Mouse (Mus musculus): ENCODE results near the gene Chgb. TPM values are rescaled to one million over a fixed set of nuclear protein-coding genes. Genes with fewer than 3 reads are reported as not detected.

Chgb gene
- 0.40 and 4.9 TPM in 2 replicates for polyA plus RNA-seq (2015; fragmentation: Nextera tagmentation; extraction: Ambion mirVana)

GRCm38 (mm10) chr2:132780978-132781377 lies at the start of gene Chgb:
Gene Chgb, plus strand, starts transcription at chr2:132781278.
- no peak for ATAC-seq (replicated peaks; ENCODE audit: insufficient number of reproducible peaks, insufficient read depth, low FRiP score, low read depth)
- no peak within 1 kb of the TSS for H3K9ac ChIP-seq
- H3K27ac ChIP-seq = no peak within 1 kb of the TSS
- H3K9me3 ChIP-seq (replicated peaks) = no peaks in the 10 kb centered on the region
- H3K36me3 ChIP-seq = no peaks in the 10 kb centered on the region
- peaks cover 16% of the 10 kb centered on the region for H3K27me3 ChIP-seq
- 15% methylated on average over 4 of the region's 4 CpGs for WGBS
- peak within 1 kb of the TSS; percentile 72 for H3K4me2 ChIP-seq
- peak within 1 kb of the TSS; percentile 39 for H3K4me3 ChIP-seq
- H3K4me1 ChIP-seq (replicated peaks) = peaks cover 5% of the 10 kb centered on the region

- WGBS = 82% methylated on average over 5 of the region's 5 CpGs
- Histone ChIP-seq H3K4me3 (no peak overlapping the region), H3K36me3 (no peaks in the 10 kb centered on the region), H3K4me2 (no peak overlapping the region), H3K9ac (no peak overlapping the region), H3K27me3 (no peaks in the 10 kb centered on the region), H3K9me3 (replicated peaks) (no peaks in the 10 kb centered on the region), H3K4me1 (replicated peaks) (no peaks in the 10 kb centered on the region), H3K27ac (no peak overlapping the region)
- ATAC-seq (replicated peaks; ENCODE audit: insufficient number of reproducible peaks, insufficient read depth, low FRiP score, low read depth) = no peak
Measured at GRCm38 (mm10) chr2:132732940-132733339, 48.1 kb upstream of the Chgb start.

GRCm38 (mm10) chr2:132733603-132734573 lies 47.2 kb upstream of the Chgb start:
- H3K27me3 ChIP-seq = no peaks in the 10 kb centered on the region
- ATAC-seq (replicated peaks; ENCODE audit: insufficient number of reproducible peaks, insufficient read depth, low FRiP score, low read depth) = no peak
- no peak overlapping the region for H3K4me3 ChIP-seq
- H3K4me2 ChIP-seq = no peak overlapping the region
- no peak overlapping the region for H3K9ac ChIP-seq
- H3K27ac ChIP-seq = no peak overlapping the region
- H3K9me3 ChIP-seq (replicated peaks) = no peaks in the 10 kb centered on the region
- H3K4me1 ChIP-seq (replicated peaks) = no peaks in the 10 kb centered on the region
- no peaks in the 10 kb centered on the region for H3K36me3 ChIP-seq
- 90% methylated on average over 10 of the region's 10 CpGs for WGBS

- Histone ChIP-seq H3K9ac (no peak overlapping the region), H3K9me3 (replicated peaks) (no peaks in the 10 kb centered on the region), H3K27me3 (no peaks in the 10 kb centered on the region), H3K4me1 (replicated peaks) (no peaks in the 10 kb centered on the region), H3K4me3 (no peak overlapping the region), H3K27ac (no peak overlapping the region), H3K4me2 (no peak overlapping the region), H3K36me3 (no peaks in the 10 kb centered on the region)
- ATAC-seq (replicated peaks; ENCODE audit: insufficient number of reproducible peaks, insufficient read depth, low FRiP score, low read depth) = no peak
- WGBS = 56% methylated on average over 2 of the region's 2 CpGs
Measured at GRCm38 (mm10) chr2:132738816-132739432, 42.2 kb upstream of the Chgb start.

GRCm38 (mm10) chr2:132741862-132742347 lies 39.2 kb upstream of the Chgb start:
- WGBS = 63% methylated on average over 8 of the region's 8 CpGs
- Histone ChIP-seq H3K4me1 (replicated peaks) (no peaks in the 10 kb centered on the region), H3K9me3 (replicated peaks) (no peaks in the 10 kb centered on the region), H3K27me3 (no peaks in the 10 kb centered on the region), H3K27ac (no peak overlapping the region), H3K4me3 (no peak overlapping the region), H3K36me3 (no peaks in the 10 kb centered on the region), H3K9ac (no peak overlapping the region), H3K4me2 (no peak overlapping the region)
- ATAC-seq (replicated peaks; ENCODE audit: insufficient number of reproducible peaks, insufficient read depth, low FRiP score, low read depth) = no peak

GRCm38 (mm10) chr2:132744866-132745265 lies 36.2 kb upstream of the Chgb start:
- H3K27me3 ChIP-seq = no peaks in the 10 kb centered on the region
- H3K36me3 ChIP-seq = no peaks in the 10 kb centered on the region
- no peaks in the 10 kb centered on the region for H3K9me3 ChIP-seq (replicated peaks)
- 90% methylated on average over 5 of the region's 5 CpGs for WGBS
- no peak overlapping the region for H3K4me3 ChIP-seq
- H3K4me2 ChIP-seq = no peak overlapping the region
- no peaks in the 10 kb centered on the region for H3K4me1 ChIP-seq (replicated peaks)
- ATAC-seq (replicated peaks; ENCODE audit: insufficient number of reproducible peaks, insufficient read depth, low FRiP score, low read depth) = no peak
- no peak overlapping the region for H3K27ac ChIP-seq
- no peak overlapping the region for H3K9ac ChIP-seq

- 81% methylated on average over 3 of the region's 3 CpGs for WGBS
- Histone ChIP-seq H3K9me3 (replicated peaks) (no peaks in the 10 kb centered on the region), H3K36me3 (0 out of 2 replicates have a peak, but pooled peaks cover 5% of the 10 kb centered on the region)
Measured at GRCm38 (mm10) chr2:132746108-132746507, 35.0 kb upstream of the Chgb start.

GRCm38 (mm10) chr2:132750726-132751125 lies 30.4 kb upstream of the Chgb start:
- H3K4me3 ChIP-seq = no peak overlapping the region
- H3K4me2 ChIP-seq = no peak overlapping the region
- ATAC-seq (replicated peaks; ENCODE audit: insufficient number of reproducible peaks, insufficient read depth, low FRiP score, low read depth) = no peak
- no peaks in the 10 kb centered on the region for H3K27me3 ChIP-seq
- H3K9me3 ChIP-seq (replicated peaks) = no peaks in the 10 kb centered on the region
- H3K36me3 ChIP-seq = 0 out of 2 replicates have a peak, but pooled peaks cover 5% of the 10 kb centered on the region
- 0 out of 2 replicates have a peak, but pooled peaks cover 3% of the 10 kb centered on the region for H3K4me1 ChIP-seq (replicated peaks)
- no peak overlapping the region for H3K27ac ChIP-seq
- H3K9ac ChIP-seq = no peak overlapping the region

More at GRCm38 (mm10) chr2:132746108-132746507, 35.0 kb upstream of the Chgb start:
- no peak overlapping the region for H3K4me2 ChIP-seq
- H3K4me1 ChIP-seq (replicated peaks) = no peaks in the 10 kb centered on the region
- no peaks in the 10 kb centered on the region for H3K27me3 ChIP-seq
- no peak overlapping the region for H3K9ac ChIP-seq
- ATAC-seq (replicated peaks; ENCODE audit: insufficient number of reproducible peaks, insufficient read depth, low FRiP score, low read depth) = no peak
- no peak overlapping the region for H3K27ac ChIP-seq
- no peak overlapping the region for H3K4me3 ChIP-seq

GRCm38 (mm10) chr2:132751141-132752066 lies 29.7 kb upstream of the Chgb start:
- Histone ChIP-seq H3K4me2 (no peak overlapping the region), H3K4me1 (replicated peaks) (0 out of 2 replicates have a peak, but pooled peaks cover 3% of the 10 kb centered on the region), H3K4me3 (no peak overlapping the region), H3K27ac (no peak overlapping the region), H3K36me3 (0 out of 2 replicates have a peak, but pooled peaks cover 5% of the 10 kb centered on the region), H3K9me3 (replicated peaks) (no peaks in the 10 kb centered on the region), H3K27me3 (no peaks in the 10 kb centered on the region), H3K9ac (no peak overlapping the region)
- WGBS = 74% methylated on average over 15 of the region's 15 CpGs
- no peak for ATAC-seq (replicated peaks; ENCODE audit: insufficient number of reproducible peaks, insufficient read depth, low FRiP score, low read depth)

- Histone ChIP-seq H3K27me3 (no peaks in the 10 kb centered on the region), H3K4me2 (no peak overlapping the region), H3K9ac (no peak overlapping the region), H3K4me1 (replicated peaks) (0 out of 2 replicates have a peak, but pooled peaks cover 6% of the 10 kb centered on the region), H3K9me3 (replicated peaks) (no peaks in the 10 kb centered on the region), H3K27ac (no peak overlapping the region), H3K36me3 (0 out of 2 replicates have a peak, but pooled peaks cover 5% of the 10 kb centered on the region), H3K4me3 (no peak overlapping the region)
- no peak for ATAC-seq (replicated peaks; ENCODE audit: insufficient number of reproducible peaks, insufficient read depth, low FRiP score, low read depth)
- WGBS = 72% methylated on average over 2 of the region's 2 CpGs
Measured at GRCm38 (mm10) chr2:132752398-132752797, 28.7 kb upstream of the Chgb start.
